Mouse (Mus musculus): Measurements from ENCODE around the gene Marcks. TPM values are rescaled to one million over a fixed set of nuclear protein-coding genes. Genes with fewer than 3 reads are reported as not detected.

Marcks gene
- 100 to 1,000 TPM; 117 to 142 TPM for total RNA-seq (2021)

GRCm38 (mm10) chr10:37138778-37139442 is at the start of gene Marcks:
Gene Marcks, minus strand, starts transcription at chr10:37138920.
- intact Hi-C loops (cut with DNase I): loop anchor here (1.0 to 10.0 kb wide), 6 partner anchors 61 to 1826 kb away; partner anchors contain the start of gene Lama4
- peak; percentile 91 to 92 for DNase-seq

DNA sequence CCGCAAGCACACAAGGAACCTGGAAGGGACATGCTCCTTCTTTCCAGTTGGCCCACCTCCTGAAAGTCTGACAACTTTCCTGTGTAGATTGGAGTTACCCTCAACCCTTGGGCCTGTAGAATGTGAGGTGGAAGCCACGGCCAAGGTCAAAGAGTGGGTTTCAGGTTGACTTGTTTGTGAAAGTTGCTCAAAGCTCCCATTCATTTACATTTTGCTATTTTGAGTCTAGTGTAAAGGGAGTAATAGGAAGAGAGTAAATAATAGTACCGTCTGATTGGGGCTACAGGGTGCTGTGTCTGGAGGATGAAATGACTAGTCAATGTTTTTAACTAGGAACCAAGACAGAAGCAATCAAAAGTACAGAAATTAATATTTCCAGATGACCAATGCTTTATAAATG is 38.4 kb upstream of the Marcks start:
- no peak for DNase-seq
- intact Hi-C loops (cut with DNase I): no loop called here

DNA sequence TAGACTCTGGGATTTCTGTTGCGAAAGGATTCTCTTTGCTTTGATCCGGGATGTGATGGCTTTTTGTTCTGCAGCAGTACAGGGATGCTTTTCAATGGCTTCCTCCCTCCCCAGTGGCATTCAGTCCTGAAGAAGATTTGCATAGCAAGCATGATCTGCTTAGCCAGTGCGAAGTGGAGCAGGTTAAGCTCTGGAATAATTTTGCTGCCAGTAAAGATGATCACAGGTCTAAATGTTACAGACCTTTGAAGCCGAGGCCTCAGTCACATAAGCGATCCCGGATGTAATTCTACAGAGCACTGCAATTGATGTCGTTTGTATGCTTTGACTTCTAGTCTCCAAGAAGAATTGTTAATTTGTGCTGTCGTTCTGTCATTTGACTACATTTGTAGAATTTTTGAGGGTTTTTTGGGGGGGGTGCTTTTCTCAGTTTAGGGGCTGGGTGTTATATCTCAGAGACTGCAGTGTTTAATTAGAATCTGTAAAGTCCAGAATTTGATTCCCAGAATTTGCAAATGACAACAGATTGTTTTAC is 33.8 kb upstream of the Marcks start:
- DNase-seq: no peak
- intact Hi-C loops (cut with DNase I): no loop called here

DNA sequence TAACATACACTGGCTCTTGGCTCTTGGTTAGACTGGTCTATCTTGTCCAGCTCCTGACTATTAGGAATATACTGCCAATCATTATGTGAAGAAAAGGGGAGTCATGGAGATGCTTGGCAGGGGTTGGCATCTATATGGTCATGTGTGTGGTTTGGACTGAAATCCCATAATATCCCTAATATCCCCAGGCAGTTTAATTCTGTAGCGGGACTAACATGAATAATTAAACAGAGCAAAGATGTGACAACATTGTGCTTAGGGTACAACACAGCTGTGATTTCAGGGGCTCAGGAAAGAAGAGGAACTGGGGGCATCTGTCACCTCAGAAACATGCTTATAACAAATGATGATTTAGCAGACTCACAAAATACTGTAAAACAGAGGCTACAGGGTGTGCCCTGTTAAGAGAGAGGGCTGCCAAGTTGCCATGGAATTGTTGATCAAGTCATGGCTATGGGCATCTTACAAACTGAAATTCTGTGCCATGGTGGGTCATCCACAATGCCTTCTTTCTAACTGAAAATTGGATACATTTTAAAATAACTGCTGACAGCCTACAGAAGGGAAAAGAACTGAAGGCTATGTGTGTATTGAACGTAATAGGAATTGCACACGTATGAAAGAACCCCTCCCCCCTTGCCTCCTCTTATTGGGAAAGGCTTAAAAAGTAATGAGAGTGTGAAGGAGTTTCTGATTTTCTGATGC is 33.1 kb upstream of the Marcks start:
- DNase-seq: no peak
- intact Hi-C loops (cut with DNase I): no loop called here

GRCm38 (mm10) chr10:37170878-37171277 is 32.2 kb upstream of the Marcks start:
- peak in 1 of 2 experiments; percentile 18 for DNase-seq
- intact Hi-C loops (cut with DNase I): no loop called here

DNA sequence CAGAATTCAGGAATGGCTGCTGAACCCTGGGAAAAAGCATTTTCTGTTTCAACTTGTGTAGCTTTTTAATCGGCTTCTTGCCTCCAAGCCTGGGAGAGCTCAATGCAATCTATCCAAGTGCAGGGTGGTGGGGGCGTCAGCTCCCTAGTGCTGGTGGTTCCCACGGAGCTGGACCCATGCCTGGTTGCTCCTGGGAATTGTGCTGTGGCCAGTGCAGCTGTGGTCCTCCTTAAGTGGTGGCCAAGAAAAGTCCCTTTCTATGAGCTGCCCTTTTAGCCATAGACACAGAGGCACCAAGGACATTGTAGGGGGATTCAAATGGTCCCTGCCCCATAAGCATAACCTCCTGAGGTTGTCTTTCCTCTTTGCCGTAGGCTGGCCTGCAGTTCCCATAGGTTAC is 31.7 kb upstream of the Marcks start:
- intact Hi-C loops (cut with DNase I): no loop called here
- DNase-seq: peak; percentile 71 to 75

- no peak for DNase-seq
- intact Hi-C loops (cut with DNase I): no loop called here
These were observed 28.8 kb upstream of the Marcks start for GRCm38 (mm10) chr10:37167527-37167926.

GRCm38 (mm10) chr10:37159731-37160130 is 21.0 kb upstream of the Marcks start:
- DNase-seq: peak in 1 of 2 experiments; percentile 29
- intact Hi-C loops (cut with DNase I): no loop called here

DNA sequence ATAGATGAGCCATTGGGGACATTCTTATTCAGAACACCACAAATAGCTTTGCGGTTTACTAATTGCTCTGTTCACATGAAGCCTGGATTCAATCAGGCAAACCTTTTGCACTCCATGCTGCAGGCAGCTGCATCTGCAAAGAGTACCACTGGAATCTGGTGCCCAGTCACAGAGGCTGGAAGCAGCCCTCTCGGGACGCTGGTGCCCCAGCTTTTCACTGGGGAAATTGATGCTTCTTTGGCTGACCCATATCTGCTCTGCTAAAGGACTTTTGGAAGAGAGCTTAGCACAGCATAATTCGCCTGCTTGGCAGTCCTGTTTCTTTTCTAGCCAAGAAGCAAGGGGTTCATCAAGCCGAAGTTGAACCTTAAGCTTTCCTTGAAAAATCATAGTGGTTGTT is 18.4 kb upstream of the Marcks start:
- intact Hi-C loops (cut with DNase I): no loop called here
- DNase-seq: no peak

DNA sequence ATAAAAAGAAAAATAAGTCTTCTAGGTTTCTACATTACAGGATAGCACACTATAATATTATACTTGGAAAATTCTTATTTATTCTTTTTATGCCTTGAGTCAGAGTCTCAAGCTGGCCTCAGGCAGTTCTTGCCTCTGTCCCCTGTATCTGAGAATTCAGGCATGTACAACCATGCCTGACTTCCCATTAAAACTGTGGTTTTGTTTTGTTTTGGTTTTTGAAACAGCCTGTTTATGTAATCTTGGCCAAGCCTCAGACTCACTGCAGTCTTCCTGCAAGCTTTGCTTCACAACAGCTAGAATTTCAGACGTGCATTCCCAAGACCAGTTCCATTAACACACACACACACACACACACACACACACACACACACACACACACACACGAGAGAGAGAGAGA is 16.4 kb upstream of the Marcks start:
- no peak for DNase-seq
- intact Hi-C loops (cut with DNase I): no loop called here

GRCm38 (mm10) chr10:37151539-37152271 is 13.0 kb upstream of the Marcks start:
- intact Hi-C loops (cut with DNase I): no loop called here
- no peak for DNase-seq

- DNase-seq: no peak
- intact Hi-C loops (cut with DNase I): no loop called here
These were observed 9.3 kb upstream of the Marcks start for GRCm38 (mm10) chr10:37148016-37148415.

DNA sequence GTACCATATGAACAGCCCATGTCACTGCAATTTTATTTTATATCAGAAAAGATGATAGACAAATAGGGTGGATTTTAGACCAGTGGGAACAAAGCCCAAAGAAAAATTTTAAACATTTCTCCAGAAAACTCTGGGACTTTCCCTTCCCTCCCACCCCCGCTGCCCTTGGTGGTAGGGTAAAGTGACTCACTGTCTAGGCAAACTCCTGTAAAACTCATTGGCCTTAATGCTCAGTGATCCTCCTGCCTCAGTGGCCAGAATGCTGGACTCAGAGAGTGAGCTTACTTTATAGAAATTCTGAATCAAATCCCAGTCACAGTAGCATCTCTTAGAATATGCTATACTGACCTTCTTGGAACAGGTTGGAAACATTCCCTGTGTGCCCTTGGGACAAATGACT is 6.7 kb upstream of the Marcks start:
- intact Hi-C loops (cut with DNase I): no loop called here
- DNase-seq: no peak

- no peak for DNase-seq
- intact Hi-C loops (cut with DNase I): loop anchor here (2.0 kb wide), 1 partner anchor 91 kb away; no protein-coding TSS in a partner anchor
These were observed 2.9 kb upstream of the Marcks start for GRCm38 (mm10) chr10:37141621-37142020.

DNA sequence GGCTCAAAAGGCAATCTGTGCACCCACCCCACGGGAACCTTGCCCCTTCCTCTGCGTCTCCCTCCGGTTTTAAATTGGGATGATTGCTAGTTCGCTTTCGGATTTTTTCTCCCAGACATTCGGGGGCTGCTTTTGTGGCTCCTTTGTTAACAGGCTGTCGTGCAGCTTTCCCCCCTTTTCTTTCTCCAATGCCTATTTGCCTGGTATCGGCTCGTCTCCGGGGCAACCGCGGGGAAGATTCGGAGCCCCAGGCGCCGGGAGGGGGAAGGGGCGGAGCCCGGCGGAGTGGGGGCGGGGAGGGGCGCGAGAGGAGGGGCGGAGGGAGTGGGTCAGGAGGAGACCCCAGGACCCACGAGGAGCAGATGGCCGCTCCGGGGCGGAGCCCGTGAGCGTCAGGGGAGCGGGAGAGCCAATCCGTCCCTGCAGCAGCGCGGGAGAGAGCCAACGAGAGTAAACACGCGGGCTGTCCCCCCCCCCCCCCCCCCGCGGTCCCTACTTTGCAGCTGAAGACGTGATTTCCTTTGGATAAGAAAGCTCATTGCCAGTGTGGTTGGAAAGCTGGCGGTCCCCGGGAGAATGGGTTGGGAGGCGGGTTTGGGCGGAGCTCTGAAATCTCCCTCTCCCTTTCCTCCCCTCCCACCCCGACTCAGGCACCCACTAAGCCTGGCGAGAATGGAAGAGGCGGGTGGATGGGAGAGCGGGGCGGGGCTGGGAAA is 2.2 kb upstream of the Marcks start:
- peak; percentile 89 to 91 for DNase-seq
- intact Hi-C loops (cut with DNase I): loop anchor here (1.0 to 2.0 kb wide), 2 partner anchors 92 to 196 kb away; no protein-coding TSS in a partner anchor

GRCm38 (mm10) chr10:37140166-37140735 is 1.5 kb upstream of the Marcks start:
- no peak for DNase-seq
- intact Hi-C loops (cut with DNase I): loop anchor here (1.0 to 2.0 kb wide), 2 partner anchors 93 to 197 kb away; no protein-coding TSS in a partner anchor

DNA sequence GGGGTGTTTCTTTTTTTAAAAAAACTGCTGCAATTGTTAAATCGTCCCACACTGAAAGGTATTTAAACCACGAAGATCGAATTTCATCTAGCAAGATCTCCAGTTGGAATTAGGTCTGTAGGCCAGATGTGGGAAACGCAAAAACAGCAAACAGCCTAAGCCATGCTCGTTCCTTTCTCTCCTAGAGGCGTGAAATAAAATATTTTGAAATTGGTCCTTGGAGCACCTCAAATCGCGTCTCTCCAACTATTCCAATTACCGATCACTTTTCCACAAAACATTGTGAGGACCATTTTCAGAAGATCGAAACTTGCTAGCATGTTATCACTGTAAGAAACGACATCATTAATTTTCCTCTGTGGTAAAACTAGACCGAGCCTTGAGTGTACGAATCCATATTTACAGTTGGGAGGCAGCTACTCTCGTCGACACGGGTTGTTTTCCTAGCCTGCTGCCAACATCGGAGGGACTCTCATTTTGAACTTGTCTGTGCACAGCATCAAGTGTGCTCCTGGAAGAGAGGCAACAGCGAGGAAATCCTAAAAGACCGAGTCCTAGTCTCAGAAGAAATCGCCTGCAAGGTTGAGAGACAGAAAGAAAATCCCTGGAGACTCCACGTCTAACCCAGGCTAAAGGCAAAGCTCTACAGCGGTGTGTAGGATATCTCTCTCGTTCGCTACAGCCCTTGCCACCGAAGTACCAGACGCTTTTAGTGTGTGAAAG is 884 bp upstream of the Marcks start:
- peak; percentile 67 to 68 for DNase-seq
- intact Hi-C loops (cut with DNase I): loop anchor here (1.0 to 10.0 kb wide), 7 partner anchors 93 to 1825 kb away; partner anchors contain the start of gene Lama4

- peak in 1 of 2 experiments; percentile 59 for DNase-seq
These were observed 399 bp downstream of the Marcks start for GRCm38 (mm10) chr10:37138311-37138731.

More at GRCm38 (mm10) chr10:37138311-37138731, 399 bp downstream of the Marcks start:
- intact Hi-C loops (cut with DNase I): loop anchor here (1.0 to 10.0 kb wide), 6 partner anchors 60 to 1826 kb away; partner anchors contain the start of gene Lama4
